Mouse (Mus musculus) myocyte (in vitro differentiated cells): Measurements from ENCODE around the gene Tmigd1. TPM values are rescaled to one million over a fixed set of nuclear protein-coding genes. Genes with fewer than 3 reads are reported as not detected.
A peak's percentile ranks its signal among the peaks of the same experiment; 100 is the strongest.

Source experiments
- H3K27me3 ChIP-seq: one replicate; pipeline ENCODE4 v1.6.1; 2011; ENCODE audit not compliant: control insufficient read depth, insufficient read depth, insufficient read length
- H3K36me3 ChIP-seq: one replicate; pipeline ENCODE4 v1.6.1; 2011; ENCODE audit not compliant: control insufficient read depth, insufficient read depth
- H3K4me2 ChIP-seq: one replicate; pipeline ENCODE4 v1.6.1; 2011; ENCODE audit warnings: low read depth, control low read depth
- H3K4me3 ChIP-seq: one replicate; pipeline ENCODE4 v1.5.1; 2011; ENCODE audit warnings: mild to moderate bottlenecking, control low read depth, moderate library complexity
- H3K79me2 ChIP-seq: one replicate; pipeline ENCODE4 v1.6.1; 2011; ENCODE audit not compliant: control insufficient read depth, insufficient read depth
- H3ac ChIP-seq: one replicate; pipeline ENCODE4 v1.6.1; 2011; ENCODE audit not compliant: control insufficient read depth, insufficient read length
- CEBPB ChIP-seq: IDR thresholded peaks from 2 replicates; pipeline ENCODE4 v1.6.1; 2011; ENCODE audit warnings: mild to moderate bottlenecking, moderate library complexity; ENCODE audit not compliant: poor library complexity, insufficient read depth, severe bottlenecking
- E2F4 ChIP-seq: IDR thresholded peaks from one replicate; pipeline ENCODE4 v1.6.1; 2011; ENCODE audit warnings: mild to moderate bottlenecking, control low read depth, moderate library complexity; ENCODE audit not compliant: insufficient read depth
- MAX ChIP-seq: IDR thresholded peaks from one replicate; pipeline ENCODE4 v1.6.1; 2011; ENCODE audit warnings: low read depth, mild to moderate bottlenecking, control low read depth
- MYOD1 ChIP-seq, 3 experiments: IDR thresholded peaks; one replicate each; pipeline ENCODE4 v1.6.1; 2011; ENCODE audit warnings: control low read depth in 2 of 3, low read depth in 2 of 3, mild to moderate bottlenecking in 2 of 3, moderate library complexity in 1 of 3; ENCODE audit not compliant: insufficient read length in 2 of 3, control insufficient read depth in 1 of 3
- MYOG ChIP-seq, 3 experiments: IDR thresholded peaks; one replicate each; pipeline ENCODE4 v1.6.1; 2011; ENCODE audit warnings: control low read depth in 2 of 3, low read depth in 2 of 3, mild to moderate bottlenecking in 2 of 3; ENCODE audit not compliant: insufficient read length in 2 of 3, control insufficient read depth in 1 of 3, insufficient read depth in 1 of 3
- POLR2A ChIP-seq: IDR thresholded peaks from one replicate; pipeline ENCODE4 v1.6.1; 2011; ENCODE audit warnings: low read depth, mild to moderate bottlenecking, control low read depth, moderate library complexity; ENCODE audit not compliant: insufficient read length
- POLR2AphosphoS2 ChIP-seq: IDR thresholded peaks from one replicate; pipeline ENCODE4 v1.6.1; 2011; ENCODE audit warnings: low read depth, control low read depth; ENCODE audit not compliant: insufficient read length
- REST ChIP-seq: IDR thresholded peaks from one replicate; pipeline ENCODE4 v1.6.1; 2011; ENCODE audit warnings: mild to moderate bottlenecking, control low read depth, moderate library complexity; ENCODE audit not compliant: insufficient read depth, insufficient read length
- SRF ChIP-seq: IDR thresholded peaks from one replicate; pipeline ENCODE4 v1.6.1; 2011; ENCODE audit warnings: low read depth; ENCODE audit not compliant: control insufficient read depth, insufficient read length
- TCF12 ChIP-seq: IDR thresholded peaks from one replicate; pipeline ENCODE4 v1.6.1; 2011; ENCODE audit warnings: mild to moderate bottlenecking, control low read depth; ENCODE audit not compliant: poor library complexity, insufficient read depth, severe bottlenecking
- TCF3 ChIP-seq: IDR thresholded peaks from one replicate; pipeline ENCODE4 v1.6.1; 2011; ENCODE audit warnings: low read depth, control low read depth; ENCODE audit not compliant: insufficient read length
- USF1 ChIP-seq: IDR thresholded peaks from one replicate; pipeline ENCODE4 v1.6.1; 2011; ENCODE audit warnings: low read depth, mild to moderate bottlenecking, control low read depth, moderate library complexity
- polyA plus RNA-seq: library from polyadenylated mRNA; unstranded; fragments of >200 nt; fragmentation: generic; extraction: Trizol; gene quantifications from one replicate; pipeline ENCODE4 v1.2.1, GENCODE M21; 2012; ENCODE audit warnings: missing spikeins

Tmigd1 gene
- polyA plus RNA-seq, 1 experiment, result not detected

GRCm38 (mm10) chr11:76933209-76933608, 31.2 kb downstream of the Tmigd1 start:
- no peak overlapping the region for H3K4me3 ChIP-seq
- TF ChIP-seq TCF3, result no peak
- TF ChIP-seq E2F4, result no peak
- no peak for TF ChIP-seq TCF12
- no peak for TF ChIP-seq CEBPB
- TF ChIP-seq MYOG (IDR thresholded peaks at IDR 0.05; ENCODE audit: control insufficient read depth in 1 of 3, insufficient read depth in 1 of 3, insufficient read length in 2 of 3, low read depth in 2 of 3), result no peak
- no peak for TF ChIP-seq USF1
- no peak for TF ChIP-seq MYOD1 (IDR thresholded peaks at IDR 0.05; ENCODE audit: control insufficient read depth in 1 of 3, insufficient read length in 2 of 3, low read depth in 2 of 3)
- TF ChIP-seq REST, result no peak
- no peak for TF ChIP-seq SRF
- TF ChIP-seq POLR2AphosphoS2, result no peak
- no peak for TF ChIP-seq POLR2A
- no peak for TF ChIP-seq MAX
- H3K27me3 ChIP-seq, result peaks cover 11% of the 10 kb centered on the region
- H3K79me2 ChIP-seq, result no peaks in the 10 kb centered on the region
- no peak overlapping the region for H3ac ChIP-seq
- no peak overlapping the region for H3K4me2 ChIP-seq
- H3K36me3 ChIP-seq, result no peaks in the 10 kb centered on the region

- Histone ChIP-seq H3K4me3 (no peak overlapping the region), H3K79me2 (no peaks in the 10 kb centered on the region), H3K27me3 (peaks cover 11% of the 10 kb centered on the region), H3K4me2 (no peak overlapping the region), H3K36me3 (no peaks in the 10 kb centered on the region), H3ac (no peak overlapping the region)
- TF ChIP-seq TCF12 (no peak), CEBPB (no peak), USF1 (no peak), POLR2AphosphoS2 (no peak), SRF (no peak), MYOD1 (IDR thresholded peaks at IDR 0.05; ENCODE audit: control insufficient read depth in 1 of 3, insufficient read length in 2 of 3, low read depth in 2 of 3) (no peak)
Observed at GRCm38 (mm10) chr11:76936578-76936977, 34.6 kb downstream of the Tmigd1 start.

DNA sequence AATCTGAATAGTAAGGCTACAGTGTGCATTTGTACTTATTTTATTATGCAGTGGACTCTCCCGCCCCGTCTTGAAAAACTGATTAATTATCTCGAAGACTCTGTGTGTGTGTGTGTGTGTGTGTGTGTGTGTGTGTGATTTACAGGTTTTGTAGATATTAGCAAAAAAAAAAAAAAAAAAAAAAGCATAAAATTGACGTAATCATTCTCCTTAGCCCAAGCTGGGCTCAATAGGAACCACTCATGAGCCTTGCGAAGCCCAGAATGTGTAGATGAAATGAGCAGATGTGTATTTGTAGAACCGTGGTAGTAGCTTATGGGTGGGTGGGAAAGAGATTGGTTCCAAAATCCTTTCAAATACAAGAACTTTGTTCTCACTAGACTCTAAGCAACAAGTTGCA, 42.9 kb downstream of the Tmigd1 start:
- Histone ChIP-seq H3K4me2 (peak overlapping the region; percentile 96), H3K79me2 (peaks cover 5% of the 10 kb centered on the region), H3K27me3 (no peaks in the 10 kb centered on the region), H3K36me3 (peaks cover 15% of the 10 kb centered on the region), H3ac (no peak overlapping the region), H3K4me3 (peak overlapping the region; percentile 89)
- TF ChIP-seq CEBPB (no peak), MAX (no peak), MYOD1 (IDR thresholded peaks at IDR 0.05; ENCODE audit: control insufficient read depth in 1 of 3, insufficient read length in 2 of 3, low read depth in 2 of 3) (no peak), E2F4 (no peak), POLR2AphosphoS2 (no peak), TCF3 (no peak)

DNA sequence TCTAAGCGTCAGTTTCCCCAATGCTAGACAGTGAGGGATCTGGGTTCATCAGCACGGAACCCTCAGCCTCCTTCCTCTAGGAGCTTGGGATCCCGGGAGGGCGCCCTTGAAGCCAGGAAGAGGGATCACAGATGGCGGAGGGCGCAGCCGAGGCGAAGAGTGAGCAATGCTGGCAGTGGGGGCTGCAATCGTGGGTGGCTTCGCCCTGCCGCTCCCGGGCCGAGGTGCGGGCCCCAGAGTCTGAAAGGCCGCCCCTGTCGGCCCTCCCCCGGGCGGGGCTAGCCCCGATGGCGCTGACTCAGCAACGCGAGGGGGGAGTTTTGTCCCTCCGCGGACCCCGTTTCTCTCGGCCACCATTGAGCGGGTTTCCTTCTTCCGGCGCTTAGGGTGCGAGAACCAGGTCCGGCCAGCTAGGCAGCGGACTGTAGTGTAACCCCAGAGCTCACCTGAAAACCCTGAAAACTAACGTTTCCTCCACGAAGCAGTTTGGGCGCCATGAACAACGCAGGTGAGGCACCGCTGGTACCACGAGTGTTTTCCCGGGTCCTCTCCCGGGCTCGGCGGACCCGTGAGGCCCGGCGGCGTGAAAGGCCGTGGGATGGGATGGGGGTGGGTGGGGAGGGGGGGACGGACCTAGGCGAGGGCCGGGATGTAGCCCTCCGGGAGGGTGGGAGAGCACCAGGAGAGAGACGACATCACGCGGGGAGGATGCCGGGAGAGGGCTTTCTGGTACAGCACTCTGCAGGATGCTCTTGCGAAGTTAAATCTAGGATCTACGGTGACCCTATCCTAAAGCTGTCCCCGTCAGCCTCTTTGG, 43.6 kb downstream of the Tmigd1 start:
- TF ChIP-seq POLR2AphosphoS2 (peak; percentile 78), POLR2A (peak; percentile 79), SRF (no peak), MYOG (IDR thresholded peaks at IDR 0.05; ENCODE audit: control insufficient read depth in 1 of 3, insufficient read depth in 1 of 3, insufficient read length in 2 of 3, low read depth in 2 of 3) (peak in 1 of 3 experiments; percentile 19), TCF3 (no peak)
- Histone ChIP-seq H3K79me2 (peaks cover 5% of the 10 kb centered on the region), H3K4me2 (peak overlapping the region; percentile 96), H3K4me3 (peak overlapping the region; percentile 89), H3ac (peak overlapping the region; percentile 36), H3K27me3 (no peaks in the 10 kb centered on the region), H3K36me3 (peaks cover 19% of the 10 kb centered on the region)

- Histone ChIP-seq H3K79me2 (peaks cover 5% of the 10 kb centered on the region), H3ac (peak overlapping the region; percentile 36), H3K27me3 (no peaks in the 10 kb centered on the region), H3K4me3 (peak overlapping the region; percentile 89), H3K4me2 (peak overlapping the region; percentile 95), H3K36me3 (peaks cover 25% of the 10 kb centered on the region)
- TF ChIP-seq MYOD1 (IDR thresholded peaks at IDR 0.05; ENCODE audit: control insufficient read depth in 1 of 3, insufficient read length in 2 of 3, low read depth in 2 of 3), result peak in 1 of 3 experiments; percentile 12
- TF ChIP-seq CEBPB, result no peak
- TF ChIP-seq MYOG (IDR thresholded peaks at IDR 0.05; ENCODE audit: control insufficient read depth in 1 of 3, insufficient read depth in 1 of 3, insufficient read length in 2 of 3, low read depth in 2 of 3), result no peak
- no peak for TF ChIP-seq POLR2A
- TF ChIP-seq MAX, result no peak
- no peak for TF ChIP-seq REST
Observed at GRCm38 (mm10) chr11:76946203-76946585, 44.2 kb downstream of the Tmigd1 start.
